Mouse (Mus musculus): ENCODE results near the gene Lif.

The Lif gene

GRCm38 (mm10) chr11:4256846-4257607 is at the start of gene Lif:
Lif (plus strand) TSS chr11:4257557.
- no peak for DNase-seq (ENCODE audit: low read depth, low spot score)

- no peak for DNase-seq (ENCODE audit: low read depth, low spot score)
Measured at GRCm38 (mm10) chr11:4207655-4208054, 49.7 kb upstream of the Lif start.

- peak; percentile 40 for DNase-seq (ENCODE audit: low read depth, low spot score)
Measured at GRCm38 (mm10) chr11:4209556-4209955, 47.8 kb upstream of the Lif start.

GRCm38 (mm10) chr11:4210786-4211185 is 46.6 kb upstream of the Lif start:
- DNase-seq (ENCODE audit: low read depth, low spot score), result no peak

- no peak for DNase-seq (ENCODE audit: low read depth, low spot score)
Measured at GRCm38 (mm10) chr11:4213107-4213506, 44.2 kb upstream of the Lif start.

GRCm38 (mm10) chr11:4214572-4214971 is 42.8 kb upstream of the Lif start:
- no peak for DNase-seq (ENCODE audit: low read depth, low spot score)

- no peak for DNase-seq (ENCODE audit: low read depth, low spot score)
Measured at GRCm38 (mm10) chr11:4215061-4215460, 42.3 kb upstream of the Lif start.

- DNase-seq (ENCODE audit: low read depth, low spot score), result no peak
Measured at GRCm38 (mm10) chr11:4216248-4217000, 40.9 kb upstream of the Lif start.

- peak; percentile 91 for DNase-seq (ENCODE audit: low read depth, low spot score)
Measured at GRCm38 (mm10) chr11:4217914-4218629, 39.3 kb upstream of the Lif start, which contains the start of gene Castor1. Castor1 (plus strand) TSS chr11:4218225.

- DNase-seq (ENCODE audit: low read depth, low spot score), result no peak
Measured at GRCm38 (mm10) chr11:4218637-4219036, 38.7 kb upstream of the Lif start.

GRCm38 (mm10) chr11:4219317-4219751 is 38.0 kb upstream of the Lif start:
- peak; percentile 66 for DNase-seq (ENCODE audit: low read depth, low spot score)

GRCm38 (mm10) chr11:4219908-4220307 is 37.4 kb upstream of the Lif start:
- peak; percentile 10 for DNase-seq (ENCODE audit: low read depth, low spot score)

GRCm38 (mm10) chr11:4220443-4221400 is 36.6 kb upstream of the Lif start:
- peak; percentile 75 for DNase-seq (ENCODE audit: low read depth, low spot score)

- peak; percentile 67 for DNase-seq (ENCODE audit: low read depth, low spot score)
Measured at GRCm38 (mm10) chr11:4222046-4222950, 35.1 kb upstream of the Lif start.

- DNase-seq (ENCODE audit: low read depth, low spot score), result no peak
Measured at GRCm38 (mm10) chr11:4223393-4224188, 33.8 kb upstream of the Lif start.

- no peak for DNase-seq (ENCODE audit: low read depth, low spot score)
Measured at GRCm38 (mm10) chr11:4224223-4224622, 33.1 kb upstream of the Lif start.

GRCm38 (mm10) chr11:4226569-4227325 is 30.6 kb upstream of the Lif start:
- DNase-seq (ENCODE audit: low read depth, low spot score), result no peak

- DNase-seq (ENCODE audit: low read depth, low spot score), result no peak
Measured at GRCm38 (mm10) chr11:4228463-4228862, 28.9 kb upstream of the Lif start.

Data from A20 (cell line).